Mouse (Mus musculus): ENCODE measurements around the gene Per3. TPM values are rescaled to one million over a fixed set of nuclear protein-coding genes. Genes with fewer than 3 reads are reported as not detected.

Gene Per3
- total and polyA plus RNA-seq, 2 experiments from 2014 or later = 4.7 to 11.4 TPM

- no peak for ATAC-seq
- peak; percentile 74 for TF ChIP-seq CTCF (IDR thresholded peaks at IDR 0.05; ENCODE audit: low read depth)
- no peak overlapping the region for H3K4me2 ChIP-seq (ENCODE audit: low read depth, low read length)
- H3K27ac ChIP-seq = no peak overlapping the region
- H3K4me1 ChIP-seq (ENCODE audit: insufficient read depth, low read length) = no peaks in the 10 kb centered on the region
- 58% methylated on average over 6 of the region's 6 CpGs for WGBS
- no peaks in the 10 kb centered on the region for H3K27me3 ChIP-seq (ENCODE audit: insufficient read depth, low read length)
- H3K36me3 ChIP-seq (ENCODE audit: insufficient read depth, low read length) = no peaks in the 10 kb centered on the region
- H3K9me3 ChIP-seq (ENCODE audit: low read length) = no peaks in the 10 kb centered on the region
- H3K4me3 ChIP-seq (ENCODE audit: low read length) = no peak overlapping the region
- no peak overlapping the region for H3K9ac ChIP-seq (replicated peaks; ENCODE audit: low read length)
- peak; percentile 54 for DNase-seq (ENCODE audit: low spot score)
These were observed 37.5 kb downstream of the Per3 start for GRCm38 (mm10) chr4:151006945-151007344.

GRCm38 (mm10) chr4:151005656-151006318 is 38.7 kb downstream of the Per3 start:
- Histone ChIP-seq H3K27me3 (ENCODE audit: insufficient read depth, low read length) (no peaks in the 10 kb centered on the region), H3K27ac (no peak overlapping the region), H3K4me3 (ENCODE audit: low read length) (no peak overlapping the region), H3K9ac (replicated peaks; ENCODE audit: low read length) (no peak overlapping the region), H3K4me1 (ENCODE audit: insufficient read depth, low read length) (no peaks in the 10 kb centered on the region), H3K9me3 (ENCODE audit: low read length) (no peaks in the 10 kb centered on the region), H3K4me2 (ENCODE audit: low read depth, low read length) (no peak overlapping the region), H3K36me3 (ENCODE audit: insufficient read depth, low read length) (no peaks in the 10 kb centered on the region)
- 95% methylated on average over 13 of the region's 13 CpGs for WGBS
- no peak for DNase-seq (ENCODE audit: low spot score)
- ATAC-seq = no peak
- TF ChIP-seq CTCF (IDR thresholded peaks at IDR 0.05; ENCODE audit: low read depth) = no peak

- Histone ChIP-seq H3K27me3 (ENCODE audit: insufficient read depth, low read length) (no peaks in the 10 kb centered on the region), H3K4me1 (ENCODE audit: insufficient read depth, low read length) (no peaks in the 10 kb centered on the region), H3K9me3 (ENCODE audit: low read length) (no peaks in the 10 kb centered on the region), H3K4me2 (ENCODE audit: low read depth, low read length) (no peak overlapping the region), H3K27ac (no peak overlapping the region), H3K9ac (replicated peaks; ENCODE audit: low read length) (no peak overlapping the region), H3K4me3 (ENCODE audit: low read length) (no peak overlapping the region), H3K36me3 (ENCODE audit: insufficient read depth, low read length) (no peaks in the 10 kb centered on the region)
- TF ChIP-seq CTCF (IDR thresholded peaks at IDR 0.05; ENCODE audit: low read depth) = no peak
- 68% methylated on average over 13 of the region's 13 CpGs for WGBS
- ATAC-seq (no peak), DNase-seq (ENCODE audit: low spot score) (no peak)
These were observed 43.1 kb downstream of the Per3 start for GRCm38 (mm10) chr4:151001397-151001796.

GRCm38 (mm10) chr4:150998626-150999025 is 45.8 kb downstream of the Per3 start:
- Histone ChIP-seq H3K9me3 (ENCODE audit: low read length) (no peaks in the 10 kb centered on the region), H3K4me2 (ENCODE audit: low read depth, low read length) (no peak overlapping the region), H3K4me3 (ENCODE audit: low read length) (no peak overlapping the region), H3K27me3 (ENCODE audit: insufficient read depth, low read length) (no peaks in the 10 kb centered on the region), H3K36me3 (ENCODE audit: insufficient read depth, low read length) (no peaks in the 10 kb centered on the region), H3K27ac (no peak overlapping the region), H3K9ac (replicated peaks; ENCODE audit: low read length) (no peak overlapping the region), H3K4me1 (ENCODE audit: insufficient read depth, low read length) (no peaks in the 10 kb centered on the region)
- 94% methylated on average over 9 of the region's 9 CpGs for WGBS
- no peak for DNase-seq (ENCODE audit: low spot score)
- ATAC-seq = no peak
- TF ChIP-seq CTCF (IDR thresholded peaks at IDR 0.05; ENCODE audit: low read depth) = no peak

GRCm38 (mm10) chr4:150996797-150997196 is 47.7 kb downstream of the Per3 start, which contains the start of gene Uts2:
Uts2 (plus strand) TSS chr4:150997097.
- H3K27ac ChIP-seq = no peak within 1 kb of the TSS
- no peak for TF ChIP-seq CTCF (IDR thresholded peaks at IDR 0.05; ENCODE audit: low read depth)

GRCm38 (mm10) chr4:150990148-150990547 is 54.3 kb downstream of the Per3 start:
- ATAC-seq (no peak), DNase-seq (ENCODE audit: low spot score) (peak; percentile 27)
- H3K4me1 ChIP-seq (ENCODE audit: insufficient read depth, low read length) = no peaks in the 10 kb centered on the region
- H3K9me3 ChIP-seq (ENCODE audit: low read length) = no peaks in the 10 kb centered on the region
- no peak overlapping the region for H3K4me2 ChIP-seq (ENCODE audit: low read depth, low read length)
- H3K27ac ChIP-seq = no peak overlapping the region
- no peak overlapping the region for H3K4me3 ChIP-seq (ENCODE audit: low read length)
- 44% methylated on average over 6 of the region's 6 CpGs for WGBS
- no peak overlapping the region for H3K9ac ChIP-seq (replicated peaks; ENCODE audit: low read length)
- TF ChIP-seq CTCF (IDR thresholded peaks at IDR 0.05; ENCODE audit: low read depth) = peak; percentile 57
- H3K36me3 ChIP-seq (ENCODE audit: insufficient read depth, low read length) = no peaks in the 10 kb centered on the region
- H3K27me3 ChIP-seq (ENCODE audit: insufficient read depth, low read length) = no peaks in the 10 kb centered on the region

More at GRCm38 (mm10) chr4:150996797-150997196, 47.7 kb downstream of the Per3 start, which contains the start of gene Uts2:
- Histone ChIP-seq H3K4me1 (ENCODE audit: insufficient read depth, low read length) (no peaks in the 10 kb centered on the region), H3K27me3 (ENCODE audit: insufficient read depth, low read length) (no peaks in the 10 kb centered on the region), H3K4me2 (ENCODE audit: low read depth, low read length) (no peak within 1 kb of the TSS), H3K9me3 (ENCODE audit: low read length) (no peaks in the 10 kb centered on the region), H3K9ac (replicated peaks; ENCODE audit: low read length) (no peak within 1 kb of the TSS), H3K4me3 (ENCODE audit: low read length) (no peak within 1 kb of the TSS), H3K36me3 (ENCODE audit: insufficient read depth, low read length) (no peaks in the 10 kb centered on the region)
- DNase-seq (ENCODE audit: low spot score) (no peak), ATAC-seq (no peak)
- WGBS = 91% methylated on average over 7 of the region's 7 CpGs

- Histone ChIP-seq H3K27me3 (ENCODE audit: insufficient read depth, low read length) (no peaks in the 10 kb centered on the region), H3K4me1 (ENCODE audit: insufficient read depth, low read length) (no peaks in the 10 kb centered on the region), H3K9ac (replicated peaks; ENCODE audit: low read length) (no peak overlapping the region), H3K9me3 (ENCODE audit: low read length) (no peaks in the 10 kb centered on the region), H3K27ac (no peak overlapping the region), H3K4me2 (ENCODE audit: low read depth, low read length) (no peak overlapping the region), H3K36me3 (ENCODE audit: insufficient read depth, low read length) (no peaks in the 10 kb centered on the region), H3K4me3 (ENCODE audit: low read length) (no peak overlapping the region)
- ATAC-seq (no peak), DNase-seq (ENCODE audit: low spot score) (no peak)
- WGBS = 85% methylated on average over 5 of the region's 5 CpGs
- TF ChIP-seq CTCF (IDR thresholded peaks at IDR 0.05; ENCODE audit: low read depth) = no peak
These were observed 64.3 kb downstream of the Per3 start for GRCm38 (mm10) chr4:150980153-150980552.
